Mouse (Mus musculus) granulocyte monocyte progenitor cell, adult 5-6 weeks (primary cell): ENCODE data around the gene Pip4p1. TPM values are rescaled to one million over a fixed set of nuclear protein-coding genes. Genes with fewer than 3 reads are reported as not detected.
"Not testable (repeated sequence)": the region's sequence is repeated elsewhere in the genome, so short reads cannot be mapped to it uniquely, and the experiment has no call there.

Experiments
- ATAC-seq: replicated peaks from 2 replicates; pipeline ENCODE4 v1.8.0; 2016; ENCODE audit warnings: mild to moderate bottlenecking, moderate TSS enrichment, inconsistent platforms; ENCODE audit not compliant: poor library complexity, severe bottlenecking
- total RNA-seq, 2 experiments: library from RNA; stranded (forward) in 1 of 2; stranded (reverse) in 1 of 2; fragments of 200-712, 200-1000 nt in 1 of 2; fragments of >200 nt in 1 of 2; fragmentation: Nextera tagmentation in 1 of 2; gene quantifications; 2 replicates each; pipeline ENCODE4 v1.2.3; 2014 to 2017

The Pip4p1 gene
- total RNA-seq, 2 experiments from 2014 or later, result 25.0 to 48.4 TPM

DNA sequence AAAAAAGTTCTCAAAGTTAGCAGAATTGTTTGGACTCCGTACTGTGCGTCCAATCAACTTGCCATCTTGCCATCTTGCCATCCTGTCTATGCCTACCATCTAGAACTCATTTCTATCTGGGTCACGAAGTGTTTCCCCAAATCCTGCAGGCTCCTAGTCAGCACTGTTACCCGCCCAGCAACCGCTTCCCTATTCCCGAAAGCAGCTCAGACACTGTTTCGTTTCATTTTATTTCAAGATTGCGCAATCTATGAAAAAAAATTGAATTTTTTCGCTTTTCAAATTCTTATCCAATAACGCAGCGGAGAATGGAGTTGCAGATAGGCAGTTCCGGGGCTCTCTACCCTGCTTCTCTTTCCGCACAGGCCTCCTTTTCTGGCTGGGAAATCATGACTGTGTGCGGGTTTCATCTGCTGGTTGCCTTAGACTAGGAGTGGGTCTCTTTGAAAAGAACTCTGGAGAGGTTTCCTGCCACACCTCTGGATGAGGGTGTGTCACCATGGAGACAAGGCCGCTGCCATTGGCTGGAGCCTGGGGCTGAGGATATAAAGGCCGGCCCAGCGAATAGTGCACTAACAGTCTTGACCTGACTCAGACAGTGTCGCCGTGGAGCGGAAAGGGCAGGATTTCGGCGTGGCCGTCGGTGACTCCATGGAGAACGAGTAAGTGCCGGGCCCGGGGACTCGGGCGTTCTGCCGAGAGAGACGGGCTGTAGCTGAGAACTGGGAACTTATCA, 13.4 kb upstream of the Pip4p1 start, which contains the start of gene Gm49342:
TSS of gene Gm49342 (plus strand) at position 586 of the 736 bp plus-strand sequence.
- ATAC-seq, result peak; percentile 85

GRCm38 (mm10) chr14:50938940-50939339, 8.3 kb upstream of the Pip4p1 start:
- peak; percentile 85 for ATAC-seq

- peak; percentile 68 for ATAC-seq
These were observed 7.7 kb upstream of the Pip4p1 start for GRCm38 (mm10) chr14:50938119-50938908.

DNA sequence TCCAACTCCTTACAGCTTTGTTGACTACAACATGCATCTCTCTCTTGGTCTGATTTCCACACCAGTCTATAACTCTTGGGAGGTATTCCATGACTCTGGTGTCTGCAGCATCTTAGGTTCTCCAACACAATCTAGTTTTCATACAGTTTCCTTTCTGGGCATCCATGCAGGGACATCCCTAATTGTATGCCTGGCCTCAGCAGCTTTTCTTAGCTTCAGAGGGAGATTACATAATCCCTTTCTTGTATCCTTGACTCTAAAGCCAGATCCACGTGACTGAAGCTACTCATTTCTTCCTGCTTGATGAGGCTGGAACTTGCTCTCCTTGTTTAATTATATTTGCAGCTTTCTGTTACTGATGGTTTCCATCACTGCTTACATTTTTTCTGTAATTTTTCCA, 6.0 kb upstream of the Pip4p1 start:
- no peak for ATAC-seq

DNA sequence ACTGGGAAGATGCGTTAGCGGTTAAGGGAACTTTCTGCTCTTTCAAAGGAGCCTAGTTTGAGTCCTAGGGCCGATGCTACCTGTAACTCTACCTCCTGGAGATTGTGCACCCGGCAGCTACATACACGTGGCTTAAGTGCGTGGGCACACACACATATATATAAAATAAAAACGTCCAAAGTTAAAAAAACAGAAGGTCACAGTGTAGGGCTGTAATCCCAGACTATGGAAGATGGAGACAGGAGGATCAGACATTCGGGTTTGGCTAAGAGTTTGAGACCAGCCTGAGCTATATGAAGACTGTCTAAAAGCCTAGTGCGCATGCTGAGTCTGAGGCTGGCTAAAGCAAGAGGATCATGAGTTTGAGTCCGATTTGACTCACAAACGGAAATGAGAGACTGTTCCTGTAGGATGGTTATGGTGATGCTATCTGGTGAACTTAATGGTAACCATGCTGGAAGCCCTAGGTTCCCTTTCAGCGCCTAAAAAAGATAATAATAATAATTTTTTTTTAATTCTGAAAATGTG, 901 bp upstream of the Pip4p1 start:
- no peak for ATAC-seq

- ATAC-seq, result peak; percentile 12
These were observed 291 bp downstream of the Pip4p1 start for GRCm38 (mm10) chr14:50930377-50930753.

DNA sequence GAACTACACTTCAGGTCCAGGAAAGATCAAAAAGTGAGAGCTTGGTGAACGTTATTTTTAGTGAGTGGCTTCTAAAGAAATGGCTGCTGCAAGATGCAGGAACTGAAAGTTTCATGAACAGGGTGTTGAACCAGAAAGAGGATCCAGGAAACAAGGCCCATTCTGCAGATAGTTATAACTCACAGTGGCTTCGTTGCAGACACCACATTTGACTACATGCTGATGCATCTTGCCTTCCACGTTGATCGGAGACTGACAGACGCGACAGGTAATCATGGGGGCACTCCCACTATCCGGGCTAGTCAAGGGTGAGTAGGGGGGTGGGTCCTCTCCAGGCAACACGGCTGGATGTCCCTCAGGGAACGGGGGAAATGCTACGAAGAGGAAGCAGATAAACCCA, 705 bp downstream of the Pip4p1 start:
- peak; percentile 25 for ATAC-seq

DNA sequence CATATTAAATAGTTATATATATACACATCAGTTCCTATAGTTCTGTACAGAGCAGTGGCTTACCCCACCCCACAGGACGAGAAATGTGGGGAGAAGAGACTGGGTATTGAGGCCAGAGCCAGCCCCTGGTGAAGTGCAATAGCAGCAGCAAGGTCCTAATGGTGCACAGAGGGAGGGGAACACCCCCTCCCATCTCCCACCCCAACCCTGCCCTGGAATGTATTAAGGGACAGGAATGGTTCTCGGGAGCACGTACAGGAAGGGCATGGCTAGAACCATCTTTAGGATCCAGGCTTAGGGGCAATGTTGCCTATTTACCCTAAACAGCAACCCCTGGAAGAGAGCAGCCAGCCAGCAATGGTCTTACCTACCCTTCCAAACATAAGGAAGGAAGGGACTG, 3.3 kb downstream of the Pip4p1 start:
- ATAC-seq, result no peak

DNA sequence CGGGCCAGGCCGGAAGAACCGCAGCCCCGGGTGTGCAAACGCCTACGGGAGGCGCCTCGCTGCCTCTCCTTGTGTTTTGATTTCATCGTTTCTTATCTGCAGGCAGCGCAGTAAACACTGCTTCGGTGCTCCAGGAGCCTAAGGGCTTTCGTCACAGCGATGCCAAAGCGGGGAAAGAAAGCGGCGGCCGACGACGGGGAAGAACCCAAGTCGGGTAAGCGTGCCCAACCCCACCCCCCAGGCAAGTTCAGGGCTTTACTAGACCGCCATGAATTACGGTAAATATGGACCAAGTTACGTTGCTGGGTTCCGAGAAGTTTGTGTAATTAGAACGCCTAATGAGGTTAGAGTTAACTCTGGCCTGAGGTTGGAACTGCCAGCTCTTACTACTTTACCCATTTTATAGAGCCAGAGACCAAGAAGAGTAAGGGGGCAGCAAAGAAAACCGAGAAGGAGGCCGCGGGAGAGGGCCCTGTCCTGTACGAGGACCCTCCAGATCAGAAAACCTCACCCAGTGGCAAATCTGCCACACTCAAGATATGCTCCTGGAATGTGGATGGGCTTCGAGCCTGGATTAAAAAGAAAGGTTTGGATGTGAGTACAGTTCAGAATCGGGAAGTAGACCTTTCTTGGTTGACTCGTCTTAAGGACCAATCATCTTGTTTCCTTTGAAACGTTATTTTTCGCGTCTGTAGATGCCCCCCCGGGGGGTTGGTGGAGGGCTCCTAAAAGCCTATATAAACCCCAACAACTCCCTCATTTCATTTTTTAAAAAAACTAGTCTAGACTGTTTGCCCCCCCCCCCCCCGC, 5.3 kb downstream of the Pip4p1 start:
- peak; percentile 21 for ATAC-seq

GRCm38 (mm10) chr14:50924281-50925064, 6.2 kb downstream of the Pip4p1 start, which contains the start of the genes Osgep and Apex1:
Osgep (minus strand) TSS chr14:50924893.
Apex1 (plus strand) TSS chr14:50924968.
- ATAC-seq, result peak; percentile 88

DNA sequence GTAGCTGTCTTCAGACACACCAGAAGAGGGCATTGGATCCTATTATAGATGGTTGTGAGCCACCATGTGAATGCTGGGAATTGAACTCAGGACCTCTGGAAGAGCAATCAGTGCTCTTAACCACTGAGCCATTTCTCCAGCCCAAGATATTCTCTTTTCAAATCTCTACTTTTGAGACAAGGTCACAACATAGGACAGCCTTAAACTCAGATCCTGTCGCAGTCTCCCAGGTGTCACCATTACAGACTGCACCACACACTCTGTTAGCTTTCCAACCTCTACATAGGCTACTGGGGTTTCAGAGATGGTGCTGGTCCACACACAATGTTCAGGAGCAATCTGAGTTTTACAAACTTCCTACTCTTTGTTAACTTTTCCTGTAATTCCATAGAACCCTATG, 7.2 kb downstream of the Pip4p1 start:
- ATAC-seq, result not testable (repeated sequence)

- ATAC-seq, result no peak
These were observed 19.3 kb downstream of the Pip4p1 start for GRCm38 (mm10) chr14:50911356-50911755.

- peak; percentile 28 for ATAC-seq
These were observed 22.5 kb downstream of the Pip4p1 start for GRCm38 (mm10) chr14:50908126-50908525.

GRCm38 (mm10) chr14:50905327-50905726, 25.3 kb downstream of the Pip4p1 start:
- ATAC-seq, result peak; percentile 72

GRCm38 (mm10) chr14:50904828-50905129, 25.9 kb downstream of the Pip4p1 start:
- ATAC-seq, result no peak

DNA sequence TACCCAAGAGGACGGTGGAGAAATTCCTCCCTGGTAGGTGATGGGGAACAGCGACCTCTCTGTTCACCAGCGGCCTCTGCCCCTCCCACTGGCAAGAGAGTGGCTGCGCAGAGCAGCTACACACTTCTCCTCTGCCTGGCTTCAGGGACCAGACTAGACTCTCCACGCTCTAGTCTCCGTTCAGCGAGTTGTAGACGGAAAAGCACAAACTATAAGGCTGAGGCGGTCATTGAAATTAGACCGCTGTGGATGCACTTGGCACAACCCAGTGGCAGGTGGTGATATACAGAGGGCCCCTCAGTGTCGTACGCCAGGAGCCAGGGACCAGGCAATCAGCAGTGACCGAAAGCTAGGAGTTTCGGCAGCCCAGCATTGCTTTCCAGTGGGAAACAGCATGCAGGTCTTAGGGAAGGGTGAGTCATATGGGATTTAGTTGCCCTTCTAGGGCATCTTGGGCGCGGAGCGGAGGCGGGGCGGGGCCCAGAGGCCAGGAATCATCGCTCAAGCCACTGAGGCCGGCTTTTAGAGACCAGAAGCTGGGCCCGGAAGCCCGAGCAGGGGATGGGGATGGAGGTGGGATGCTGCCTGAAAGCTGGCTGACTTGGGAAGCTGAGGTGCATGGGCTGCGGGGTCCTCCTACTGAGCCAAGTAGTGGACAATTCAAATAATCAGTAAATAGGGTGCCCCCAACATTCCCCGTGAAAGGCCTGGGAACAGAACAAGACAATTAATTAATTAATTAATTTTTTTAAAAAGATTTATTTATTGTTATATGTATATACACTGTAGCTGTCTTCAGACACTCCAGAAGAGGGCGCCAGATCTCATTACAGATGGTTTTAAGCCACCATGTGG, 26.5 kb downstream of the Pip4p1 start:
- ATAC-seq, result peak; percentile 94

- peak; percentile 54 for ATAC-seq
These were observed 32.7 kb downstream of the Pip4p1 start for GRCm38 (mm10) chr14:50897992-50898391.

- ATAC-seq, result peak; percentile 32; the same call in 1 of the 2 replicates
These were observed 33.3 kb downstream of the Pip4p1 start, which contains the start of gene Klhl33 for GRCm38 (mm10) chr14:50897374-50897765. Klhl33 (minus strand) TSS chr14:50897507.
